Mouse (Mus musculus) mature B cell (primary cell): ENCODE results near the gene Mia.

ENCODE experiments used
- in situ Hi-C: fragments of 300-500 bp; cut with MboI; formaldehyde crosslinking; loops from 2 replicates; pipeline ENCODE4 v1.14.3; 2019

Mia gene

DNA sequence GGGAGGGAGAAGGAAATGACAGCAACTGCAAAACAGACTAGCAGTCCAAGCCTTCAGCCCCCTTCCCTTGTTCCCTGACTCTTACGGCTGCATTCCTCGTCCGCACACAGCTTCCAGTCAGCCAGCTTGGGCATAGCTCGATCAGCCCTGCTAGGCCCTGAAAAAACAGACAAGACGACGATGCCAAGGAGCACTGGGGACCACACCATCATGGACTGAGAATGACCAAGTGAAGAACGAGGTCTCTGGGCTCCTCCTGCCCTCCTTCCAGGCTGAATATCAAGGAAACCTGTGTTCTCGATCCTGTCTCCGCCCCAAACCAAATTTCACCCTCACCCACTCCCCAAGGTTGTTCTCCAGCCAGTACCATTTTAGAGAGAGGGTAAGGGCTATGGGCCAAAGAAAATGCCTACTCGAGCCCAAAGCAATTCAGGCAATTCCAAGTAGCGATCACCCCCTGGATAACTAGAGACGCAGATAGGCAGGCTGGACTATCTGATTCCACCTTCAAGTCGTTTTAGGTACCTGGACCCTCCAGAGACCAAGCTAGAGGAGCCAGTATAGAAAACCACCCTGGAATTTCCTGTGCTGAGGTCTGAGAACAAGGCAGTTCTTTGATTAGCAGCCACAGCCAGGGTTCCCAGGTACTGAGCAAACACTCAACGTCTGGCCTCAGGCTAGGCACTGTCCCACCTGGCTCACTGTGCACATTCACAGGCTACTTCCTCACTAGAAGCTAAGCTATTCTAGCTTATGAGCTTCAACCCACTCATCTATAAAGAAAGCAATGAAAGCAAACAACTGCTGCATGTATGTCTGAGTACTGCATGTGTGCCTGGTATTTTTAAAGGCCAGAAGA, at the start of gene Mia, which contains the start of gene Gm21983:
Gene Mia, minus strand, starts transcription at position 321 of the 859 bp plus-strand sequence.
Gene Gm21983, minus strand, starts transcription at position 250 of the 859 bp plus-strand sequence.
- in situ Hi-C loops: no loop called here

DNA sequence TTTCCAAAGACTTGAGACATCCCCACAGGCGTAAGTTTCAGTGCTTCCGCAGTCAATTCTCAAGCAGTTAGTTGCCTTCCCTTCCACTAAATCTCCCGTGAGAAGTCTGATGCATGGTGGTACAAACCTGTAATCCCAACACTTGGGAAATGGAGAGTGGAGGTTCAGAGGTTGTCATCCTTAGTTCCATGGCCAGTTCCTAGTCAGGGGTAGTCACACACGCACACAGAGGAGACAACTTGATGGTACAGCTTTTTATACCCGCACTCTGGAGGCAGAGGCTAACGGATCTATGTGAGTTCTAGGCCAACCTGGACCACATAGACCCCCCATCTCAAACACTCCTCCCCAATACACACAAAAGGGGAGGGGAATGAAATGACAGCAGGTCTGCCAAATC, 47.9 kb upstream of the Mia start:
- in situ Hi-C loops: no loop called here

DNA sequence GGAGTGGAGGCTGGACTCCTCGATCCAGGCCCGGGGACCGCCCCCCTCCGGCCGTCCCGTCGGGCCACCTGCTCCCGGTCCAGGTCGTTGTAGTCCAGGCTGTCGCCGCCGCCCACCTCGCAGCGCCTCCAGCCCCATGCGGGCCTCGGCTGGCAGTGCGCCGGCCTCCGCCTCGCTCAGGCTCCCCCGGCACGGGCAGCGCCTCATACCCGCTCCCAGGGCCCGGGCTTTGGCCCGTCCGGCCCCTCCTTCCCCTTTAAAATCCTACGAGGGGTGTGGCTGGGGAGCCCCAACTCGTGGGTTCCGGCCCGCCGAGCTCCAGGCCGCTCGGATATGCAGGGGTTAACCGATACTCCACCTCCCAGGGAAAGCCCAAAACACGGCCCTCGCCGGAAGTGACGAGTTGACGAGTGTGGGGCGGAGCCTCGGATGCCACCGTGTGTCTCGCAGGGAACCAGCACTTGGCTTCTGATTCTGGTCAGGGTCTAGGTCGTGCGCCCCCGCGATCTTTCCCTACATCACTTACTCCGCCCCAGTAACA, 47.4 kb upstream of the Mia start, which contains the start of gene Itpkc:
Gene Itpkc, minus strand, starts transcription at position 381 of the 541 bp plus-strand sequence.
- in situ Hi-C loops: no loop called here

DNA sequence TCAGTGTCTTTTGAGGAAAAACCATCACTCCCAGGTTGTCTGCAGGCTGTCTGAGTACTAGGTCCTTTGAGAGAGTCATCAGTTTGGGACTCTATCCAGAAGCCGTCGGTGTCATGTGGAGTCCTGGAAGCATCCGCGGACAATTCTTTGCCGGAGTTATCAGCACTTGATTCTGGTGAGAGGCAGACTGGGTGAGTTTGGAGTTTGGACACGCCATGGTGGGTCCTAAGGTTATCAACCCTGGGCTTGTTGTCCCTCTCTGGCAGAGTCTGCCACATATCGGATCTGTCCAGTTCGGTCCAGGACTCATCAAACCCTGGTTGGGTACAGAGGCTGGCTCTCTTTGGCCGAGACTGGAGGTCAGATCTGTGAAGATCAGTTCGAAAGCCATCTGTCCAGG, 46.7 kb upstream of the Mia start:
- in situ Hi-C loops: no loop called here

DNA sequence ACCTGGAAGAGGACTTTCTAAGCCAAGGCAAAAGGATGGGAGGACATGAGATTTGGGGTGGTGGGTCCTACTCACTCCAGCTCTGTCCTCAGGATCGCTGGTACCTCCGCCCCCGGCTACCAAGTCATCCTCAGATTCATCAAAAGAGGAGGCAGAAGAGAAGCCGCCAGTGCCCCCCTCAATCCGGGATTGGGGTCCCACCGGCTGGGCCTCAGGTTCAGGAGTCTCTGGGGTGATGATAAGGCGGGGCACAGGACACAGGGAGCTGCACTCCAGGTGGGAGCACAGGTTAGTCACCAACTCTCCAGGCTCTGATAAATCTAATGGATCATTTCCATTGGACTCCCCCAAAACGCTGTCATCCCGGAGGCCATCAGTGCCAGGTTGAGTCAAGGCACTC, 46.3 kb upstream of the Mia start:
- in situ Hi-C loops: no loop called here

DNA sequence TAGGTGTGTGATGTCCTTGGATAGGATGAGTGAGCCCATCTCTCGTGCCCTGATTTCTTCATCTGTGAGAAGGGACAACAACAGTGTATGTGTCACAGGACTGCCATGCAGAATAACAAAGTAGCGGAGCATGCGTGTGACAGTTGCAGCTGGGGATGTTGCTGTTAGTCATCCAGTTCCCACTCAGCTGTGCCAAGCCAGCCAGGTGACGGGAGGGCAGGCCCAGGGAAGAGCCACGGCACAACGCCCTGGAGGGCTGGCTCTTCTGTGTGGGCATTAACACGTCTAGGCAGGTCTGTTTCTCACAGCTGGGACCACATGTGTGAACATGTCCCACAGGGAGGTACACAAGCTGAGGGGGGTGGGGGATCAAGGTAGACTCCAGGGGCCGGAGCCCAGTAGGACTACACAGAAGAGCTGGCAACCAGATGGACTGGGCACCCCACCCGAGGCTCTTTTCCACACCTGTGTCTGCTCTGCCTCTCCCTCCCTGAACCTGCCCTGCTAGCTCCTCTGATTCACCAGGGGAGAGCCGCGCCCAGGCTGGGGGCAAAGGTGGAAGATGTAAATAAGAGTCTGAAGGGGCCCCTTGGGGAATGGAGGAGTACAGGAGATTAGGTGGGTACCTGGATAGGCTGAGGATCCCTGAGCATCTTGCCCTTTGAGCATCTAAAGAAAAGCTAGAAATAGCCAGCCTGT, 44.1 kb upstream of the Mia start:
- in situ Hi-C loops: no loop called here

DNA sequence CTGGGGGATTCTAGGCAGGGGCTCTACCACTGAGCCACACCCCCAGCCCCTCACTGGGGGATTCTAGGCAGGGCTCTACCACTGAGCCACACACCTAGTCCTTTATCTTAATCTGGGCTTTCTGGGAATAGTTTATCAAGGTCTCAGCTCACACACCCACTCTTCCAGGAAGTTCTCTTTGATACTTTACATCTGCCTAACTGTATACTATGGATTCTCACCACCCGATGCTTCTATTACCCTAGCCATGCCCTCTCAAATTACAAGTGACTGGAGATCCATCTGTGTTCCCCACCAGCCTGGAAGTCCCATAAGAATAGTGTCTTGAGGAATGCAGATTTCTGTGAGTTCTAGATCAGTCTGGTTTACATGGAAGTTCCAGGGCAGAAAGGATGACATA, 41.6 kb upstream of the Mia start:
- in situ Hi-C loops: no loop called here

DNA sequence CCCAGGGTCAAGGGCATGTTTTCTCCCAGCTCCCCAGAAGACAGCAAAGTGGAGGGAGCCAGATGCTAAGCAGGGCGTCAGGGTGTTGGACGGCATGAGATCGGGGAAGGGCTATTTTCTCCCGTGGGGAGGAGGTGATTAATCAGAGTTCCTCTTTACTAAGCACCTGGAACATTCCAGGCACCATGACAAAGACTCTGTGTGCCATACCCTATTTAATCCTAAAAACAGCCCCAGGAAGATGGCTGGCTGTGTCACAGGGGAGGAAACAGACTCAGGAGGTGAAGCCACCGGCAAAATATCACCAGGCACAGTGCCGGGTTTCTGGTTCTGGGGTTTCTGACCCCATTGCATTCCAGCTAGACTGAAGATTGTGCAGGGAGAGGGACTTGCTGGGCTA, 41.0 kb upstream of the Mia start:
- in situ Hi-C loops: no loop called here

DNA sequence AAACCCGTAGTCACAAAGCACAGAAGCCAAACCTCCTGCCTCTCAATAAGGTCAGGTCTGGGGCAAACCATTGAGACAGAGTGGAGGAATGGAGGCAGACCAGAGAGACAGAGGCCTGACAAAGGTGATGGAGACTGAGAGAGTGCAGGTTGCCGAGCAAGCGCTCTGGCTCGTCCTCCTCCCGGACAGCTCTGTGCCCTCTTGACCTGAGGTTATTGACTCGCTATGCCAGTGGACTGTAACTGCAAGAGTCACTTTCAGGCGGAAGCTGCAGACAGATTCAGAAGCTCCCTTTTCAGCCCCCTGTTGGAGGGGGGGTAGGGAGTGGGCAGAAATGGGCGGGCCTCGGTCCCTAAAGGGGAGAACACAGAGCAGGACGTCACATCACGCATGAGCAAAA, 39.0 kb upstream of the Mia start:
- in situ Hi-C loops: no loop called here

DNA sequence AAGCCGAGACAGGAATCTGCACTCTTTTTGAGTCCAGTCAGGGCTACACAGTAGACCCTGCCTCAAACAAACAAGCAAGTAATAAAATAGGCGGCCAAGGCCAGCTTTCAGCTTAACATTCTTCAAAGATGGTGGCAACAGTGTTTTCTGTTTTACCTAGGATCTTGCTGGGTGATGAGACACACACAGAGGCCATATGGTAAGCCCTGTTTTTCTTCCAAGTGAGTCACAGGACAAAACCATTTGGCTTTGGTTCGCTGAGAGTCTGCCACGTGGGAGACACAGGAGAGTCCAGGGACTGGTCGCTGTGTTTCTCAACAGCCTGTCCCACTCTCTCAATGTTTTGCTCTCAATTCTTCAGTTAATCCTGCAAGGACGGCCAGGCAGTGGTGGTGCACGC, 37.6 kb upstream of the Mia start:
- in situ Hi-C loops: no loop called here

DNA sequence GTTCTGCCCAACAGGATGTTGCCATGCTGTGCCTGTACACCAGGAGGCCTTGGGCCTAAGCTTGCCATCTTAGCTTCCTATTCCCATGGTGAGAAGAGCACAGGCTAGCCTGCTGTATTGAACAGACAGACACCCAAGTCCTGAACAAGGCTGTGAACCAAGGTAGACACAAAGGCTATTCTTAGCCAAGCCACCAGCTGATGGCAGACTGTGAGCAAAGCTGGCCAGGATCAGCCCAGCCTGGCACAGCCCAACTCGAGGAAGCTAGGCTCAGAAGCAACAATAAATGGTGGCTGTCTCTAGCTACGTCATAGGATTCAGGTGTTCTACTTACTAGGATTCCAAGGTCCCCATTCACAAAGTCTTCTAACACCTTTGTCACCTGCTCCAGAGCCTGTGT, 31.7 kb upstream of the Mia start:
- in situ Hi-C loops: no loop called here

DNA sequence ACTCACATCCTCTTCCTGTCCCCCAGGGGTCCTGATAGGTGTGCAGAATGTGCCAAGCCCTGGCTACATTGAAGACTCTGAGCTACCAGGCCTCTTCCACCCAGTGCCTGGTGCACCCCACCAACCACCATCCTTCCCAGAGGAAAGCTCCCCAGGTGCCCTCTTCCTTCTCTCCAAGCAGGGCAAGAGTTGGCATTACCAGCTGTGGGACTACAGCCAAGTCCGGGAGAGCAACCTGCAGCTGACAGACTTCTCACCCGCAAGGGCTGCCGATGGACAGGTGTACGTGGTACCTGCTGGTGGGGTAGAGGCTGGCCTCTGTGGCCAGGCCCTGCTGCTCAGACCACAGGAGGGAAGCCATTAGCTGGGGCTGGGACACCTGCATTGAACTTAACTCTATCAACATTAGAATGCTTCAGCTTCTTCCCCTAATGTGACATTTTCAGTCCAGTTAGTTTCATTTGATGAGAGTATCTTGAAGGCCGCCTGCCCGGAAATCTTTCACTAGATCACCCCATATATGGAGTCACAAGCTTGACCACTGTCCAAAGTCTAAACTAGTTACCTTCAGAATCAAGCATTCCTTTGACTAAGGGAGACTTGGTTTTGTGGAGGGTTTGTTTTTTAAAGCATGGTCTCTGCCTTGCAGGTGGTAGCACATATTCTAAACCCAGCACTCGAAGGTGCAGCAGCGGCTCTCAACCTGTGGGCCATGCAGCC, 22.9 kb upstream of the Mia start:
- in situ Hi-C loops: no loop called here

DNA sequence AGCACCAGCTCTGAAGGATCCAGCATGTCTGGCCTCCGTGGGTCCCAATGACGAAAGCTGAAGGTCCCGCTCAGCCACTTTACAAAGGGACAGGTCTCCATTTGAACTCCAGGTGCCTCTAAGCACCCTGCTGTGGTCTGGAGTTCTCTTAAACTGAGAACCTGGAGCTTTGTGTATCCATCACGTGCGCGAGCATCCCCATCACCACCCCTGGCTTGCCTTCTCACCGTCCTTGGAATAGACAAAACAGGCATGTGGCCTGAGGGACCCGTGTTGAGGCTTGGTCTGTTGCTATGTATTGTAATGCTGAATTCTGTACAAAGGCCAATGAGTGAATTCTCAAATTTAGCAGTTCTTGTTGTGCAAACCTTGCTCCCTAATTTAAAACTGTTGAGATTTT, 17.8 kb upstream of the Mia start:
- in situ Hi-C loops: no loop called here

DNA sequence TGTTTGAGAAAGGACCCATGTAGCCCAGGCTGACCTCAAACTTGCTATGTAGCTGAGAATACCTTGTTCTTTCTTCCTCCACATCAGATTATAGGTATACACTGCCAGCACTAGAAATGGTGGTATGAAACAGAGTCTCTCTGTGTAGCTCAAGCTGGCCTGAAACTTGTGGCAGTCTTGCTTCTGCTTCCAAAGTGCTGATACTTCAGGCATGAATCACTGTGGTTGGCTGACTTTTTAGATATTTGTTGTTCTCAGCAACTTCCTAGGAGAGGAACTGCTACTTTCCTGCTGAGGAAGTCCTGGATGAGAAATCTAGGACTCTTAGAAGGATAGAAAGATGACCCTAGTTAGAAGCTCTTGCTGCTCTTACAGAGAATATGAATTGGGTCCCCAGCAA, 17.4 kb upstream of the Mia start:
- in situ Hi-C loops: no loop called here

DNA sequence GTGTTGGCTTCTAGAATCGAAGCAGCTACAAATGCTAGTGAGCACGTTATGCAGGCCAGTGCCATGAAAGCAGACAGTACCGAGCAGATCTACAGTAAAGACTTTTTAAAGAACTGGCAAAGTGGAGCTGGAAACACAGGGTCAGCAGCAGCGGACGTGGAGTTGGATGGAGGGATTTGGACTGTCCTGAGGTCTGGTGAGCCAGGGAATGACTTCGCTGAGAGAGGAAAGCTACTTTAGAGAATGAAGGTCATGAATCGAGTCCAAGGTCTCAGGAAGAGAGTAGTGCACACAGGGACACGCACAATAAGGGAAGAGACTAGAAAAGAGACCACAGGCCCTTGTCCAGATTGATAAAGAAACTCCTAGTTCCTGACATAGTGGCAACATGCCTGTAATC, 16.7 kb upstream of the Mia start:
- in situ Hi-C loops: no loop called here

DNA sequence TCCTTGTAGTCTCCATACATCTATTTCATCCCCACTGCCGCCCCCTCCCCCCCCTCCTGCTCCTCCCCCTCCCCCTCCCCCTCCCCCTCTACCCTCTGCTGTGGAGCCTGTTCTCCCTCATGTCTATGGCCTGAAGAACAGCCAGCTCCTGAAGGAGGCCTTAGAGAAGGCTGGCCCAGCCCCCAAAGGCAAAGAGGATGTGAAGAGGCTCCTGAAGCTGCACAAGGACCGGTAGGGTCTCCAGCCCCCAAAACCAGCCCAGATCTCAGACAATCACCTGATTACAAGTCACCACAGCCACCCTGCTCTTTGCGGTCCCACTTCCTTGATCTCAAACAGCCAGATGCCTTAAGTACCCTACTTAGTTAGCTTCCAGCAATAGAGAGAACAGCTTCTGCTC, 16.2 kb upstream of the Mia start:
- in situ Hi-C loops: no loop called here

DNA sequence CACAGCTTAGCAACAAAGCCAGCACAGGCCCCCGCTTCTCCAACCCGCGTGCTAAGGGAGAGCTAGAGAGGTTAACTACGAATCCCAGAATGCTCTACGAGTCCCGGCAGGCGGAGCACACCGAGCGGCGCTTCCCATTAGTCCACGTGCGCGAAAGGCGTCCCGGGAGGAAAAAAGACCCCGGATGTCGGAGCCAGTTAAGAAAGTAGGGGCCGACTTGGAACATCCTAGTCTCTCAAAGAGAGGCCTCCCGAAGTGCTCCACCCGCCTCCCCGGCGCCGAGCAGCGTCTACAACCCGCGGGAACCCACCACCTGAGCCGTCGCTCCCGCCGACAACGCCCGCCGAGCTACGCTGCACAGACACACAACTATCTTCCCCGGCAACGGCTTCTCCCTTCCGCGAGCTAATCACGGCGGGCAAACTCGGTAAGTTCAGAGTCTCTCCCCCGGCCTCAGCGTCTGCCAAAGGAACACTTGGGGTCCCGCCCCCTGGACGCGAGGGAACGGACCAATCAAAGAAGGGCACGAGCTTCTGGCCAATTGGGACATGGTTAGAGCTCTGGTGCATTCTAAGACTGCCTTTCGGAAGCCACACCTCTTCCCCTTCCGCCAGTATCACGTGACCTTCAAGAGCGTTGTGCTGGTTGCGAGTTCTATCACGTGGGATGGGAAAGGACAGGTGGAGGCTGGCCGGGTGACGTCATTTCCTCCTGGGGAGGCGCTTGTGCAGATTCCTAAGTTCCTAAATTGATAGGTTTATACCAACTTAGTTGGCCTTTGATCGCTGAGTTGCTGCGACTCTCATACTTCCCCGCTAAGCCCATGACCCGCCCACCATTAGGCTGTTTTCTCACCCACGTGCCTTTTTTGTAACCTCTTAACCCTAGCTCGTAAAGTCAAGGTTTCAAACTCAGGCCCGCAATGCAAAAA, 15.0 kb upstream of the Mia start, which contains the start of the genes BC024978 and Snrpa:
Gene BC024978, plus strand, starts transcription at position 101 of the 931 bp plus-strand sequence.
Gene Snrpa, minus strand, starts transcription at position 591 of the 931 bp plus-strand sequence.
- in situ Hi-C loops: no loop called here

DNA sequence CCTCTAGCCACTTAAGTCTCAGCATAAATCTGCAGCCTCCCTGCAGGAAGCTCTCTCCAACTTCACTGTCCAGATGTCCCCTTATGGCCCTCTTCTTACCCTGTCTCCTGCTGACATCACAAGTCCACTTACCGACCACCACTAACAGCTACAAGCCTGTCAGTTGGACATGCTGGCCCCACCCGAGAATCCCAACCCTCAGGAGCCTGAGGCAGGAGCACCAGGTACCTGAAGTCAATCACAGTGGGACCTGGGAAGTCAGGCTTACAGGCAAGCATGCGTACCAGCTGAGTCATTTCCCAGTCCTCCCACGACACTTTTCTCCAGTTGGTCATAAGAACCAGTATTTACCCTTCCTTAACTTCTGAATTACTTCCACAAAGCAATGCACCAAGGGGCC, 12.8 kb upstream of the Mia start:
- in situ Hi-C loops: loop anchor here (5.0 kb wide), 1 partner anchor 36 kb away; no protein-coding TSS in a partner anchor

DNA sequence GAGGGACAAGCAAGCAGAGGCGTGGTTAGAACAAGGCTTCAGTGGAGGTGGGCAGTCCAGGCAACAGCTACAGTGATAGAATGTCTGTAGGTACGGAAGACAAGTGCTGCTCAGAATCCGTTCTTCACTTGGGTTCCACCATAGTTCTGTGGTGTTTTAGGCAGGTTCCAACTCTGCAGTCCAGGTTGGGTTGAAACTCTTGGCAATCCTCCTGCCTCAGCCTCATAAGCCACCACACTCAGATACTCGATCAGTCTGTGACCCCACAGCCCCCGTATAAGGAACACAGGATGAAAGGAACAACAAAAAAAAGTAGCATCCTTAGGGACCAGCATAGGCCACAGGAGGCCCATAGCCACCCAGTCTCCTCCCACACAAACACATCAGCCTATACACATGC, 11.5 kb upstream of the Mia start:
- in situ Hi-C loops: loop anchor here (5.0 kb wide), 1 partner anchor 35 kb away; no protein-coding TSS in a partner anchor

DNA sequence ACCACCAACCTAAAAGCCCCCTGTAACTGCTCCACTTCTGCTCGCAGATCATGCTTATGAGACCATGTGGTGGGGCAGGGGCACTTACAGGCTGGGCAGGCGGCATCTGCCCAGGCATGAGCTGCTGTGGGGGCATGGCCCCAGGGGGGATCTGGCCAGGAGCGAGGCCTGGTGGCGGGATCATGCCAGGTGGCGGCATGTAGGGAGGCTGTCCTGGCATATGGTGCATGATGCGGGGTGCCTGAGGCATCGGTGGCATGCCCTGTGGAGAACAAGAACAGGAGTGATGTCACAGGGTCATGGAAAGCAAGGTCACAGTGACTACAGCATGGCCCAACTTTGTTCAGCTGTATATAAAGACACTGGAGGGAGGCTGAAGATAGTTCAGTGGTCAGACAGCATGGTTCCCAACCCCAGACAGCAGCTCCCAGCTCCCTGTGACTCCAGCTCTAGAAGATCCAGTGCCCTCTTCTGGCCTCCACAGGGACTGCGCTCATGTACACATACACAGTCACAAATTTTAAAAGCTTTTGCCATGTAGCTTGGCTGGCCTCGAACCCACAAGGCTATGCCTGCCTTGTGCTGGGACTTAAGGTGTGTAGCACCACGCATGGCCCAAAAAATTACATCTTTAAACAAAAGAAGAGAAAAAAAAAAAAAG, 8.4 kb upstream of the Mia start:
- in situ Hi-C loops: no loop called here
